Mouse (Mus musculus) heart, adult 11 months (tissue): ENCODE measurements around the gene Ctnna3.
"Not testable (repeated sequence)": the region's sequence is repeated elsewhere in the genome, so short reads cannot be mapped to it uniquely, and the experiment has no call there.

ENCODE experiments used
- DNase-seq: peaks from one replicate; pipeline ENCODE4 v3.0.0; 2022

Ctnna3 gene

DNA sequence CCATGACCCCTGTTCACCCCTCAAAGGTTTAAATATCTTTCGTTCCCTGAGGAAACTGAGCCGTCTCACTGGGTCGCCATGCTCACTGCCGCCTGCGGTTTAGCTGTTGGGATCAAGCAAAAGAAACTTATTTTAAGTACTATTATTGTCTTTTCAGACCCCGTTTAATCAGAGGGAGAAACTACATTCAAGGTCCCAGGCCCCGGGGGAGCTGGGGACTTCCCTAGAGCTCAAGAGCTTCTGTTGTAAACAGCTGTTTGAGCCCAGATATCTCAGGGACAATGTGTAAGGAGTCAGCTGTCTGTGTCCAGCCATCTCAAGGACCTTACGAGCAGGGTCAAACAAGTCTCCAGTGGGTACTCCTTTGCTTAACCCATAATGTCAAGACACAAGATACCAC is 2.8 kb upstream of the Ctnna3 start:
- DNase-seq, result peak; percentile 90

- DNase-seq, result peak; percentile 91
Observed at GRCm38 (mm10) chr10:63428243-63429022, 1.5 kb upstream of the Ctnna3 start.

DNA sequence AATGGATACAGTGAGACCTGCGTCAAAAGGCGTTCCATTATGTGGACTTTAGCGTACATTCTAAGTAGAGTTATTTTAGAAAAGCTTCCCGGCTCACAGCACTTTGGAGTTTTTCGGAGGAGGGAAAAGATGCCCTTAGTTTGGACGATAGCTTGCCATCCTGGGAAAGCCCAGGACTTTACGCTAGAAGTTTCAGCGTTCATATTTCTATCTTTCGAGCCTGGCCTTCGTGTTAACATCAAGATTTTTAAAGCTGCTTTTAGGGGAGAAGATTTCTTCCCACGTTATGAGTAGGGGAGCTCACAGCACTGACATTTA is 916 bp upstream of the Ctnna3 start:
- DNase-seq, result no peak

DNA sequence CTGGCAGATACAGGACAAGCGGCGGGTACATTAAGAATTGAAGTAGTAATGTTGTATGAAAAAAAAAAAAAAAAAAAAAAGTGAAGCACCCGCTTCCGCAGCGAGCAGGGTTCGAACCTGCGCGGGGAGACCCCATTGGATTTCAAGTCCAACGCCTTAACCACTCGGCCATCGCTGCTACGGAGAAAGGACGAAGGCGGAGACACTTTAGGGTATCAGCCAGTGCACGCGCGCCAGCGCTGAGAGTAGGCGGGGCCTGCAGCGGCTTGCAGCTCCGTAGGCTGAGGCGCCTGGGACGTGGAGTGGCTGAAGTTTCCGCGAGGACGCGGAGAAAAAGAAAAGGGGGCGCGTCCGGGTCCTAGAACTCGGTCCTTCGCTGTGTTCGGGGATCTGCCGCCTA is 518 bp upstream of the Ctnna3 start:
- DNase-seq, result peak; percentile 99

DNA sequence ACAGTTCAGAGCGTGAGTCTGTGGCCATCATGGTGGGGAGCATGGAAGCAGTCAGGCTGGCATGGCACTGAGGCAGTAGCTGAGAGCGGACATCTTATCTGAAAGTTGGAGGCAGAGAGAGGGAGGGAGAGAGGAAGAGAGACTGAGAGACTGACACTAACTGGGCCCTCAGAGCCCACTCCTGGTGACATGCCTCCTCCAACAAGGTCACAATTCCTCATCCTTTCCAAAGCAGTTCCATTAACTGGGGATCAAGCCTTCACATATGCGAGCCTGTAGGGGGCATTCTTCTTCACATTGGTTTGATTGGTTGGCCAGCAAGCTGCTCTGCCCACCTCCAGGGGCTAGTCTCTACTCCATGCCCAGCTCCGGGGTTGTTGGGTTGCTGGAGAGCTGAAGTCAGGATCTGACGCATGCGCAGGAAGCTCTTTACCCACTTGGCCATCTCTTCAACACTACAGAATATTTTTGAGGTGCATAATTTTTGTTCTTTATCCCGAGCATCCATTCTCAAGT is 1.4 kb downstream of the Ctnna3 start:
- DNase-seq, result peak; percentile 58

DNA sequence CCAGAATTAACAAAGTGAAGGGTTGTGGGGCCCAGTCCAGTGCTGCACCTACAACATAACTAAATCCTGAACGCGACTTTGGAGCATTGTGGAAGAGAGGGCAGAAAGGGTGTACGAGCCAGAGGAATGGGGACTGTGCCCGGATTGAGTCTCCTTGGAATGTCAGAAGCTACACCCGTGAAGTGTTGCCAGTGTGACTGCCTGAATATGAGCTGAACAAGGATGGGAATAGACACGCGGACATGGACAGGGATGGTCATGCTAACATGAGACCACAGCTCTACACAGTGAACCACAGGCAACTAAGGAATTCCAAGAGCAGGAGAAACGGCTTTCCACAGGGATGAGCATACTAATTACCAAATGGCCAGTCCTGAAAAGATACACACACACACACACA is 2.2 kb downstream of the Ctnna3 start:
- DNase-seq, result peak; percentile 58

- no peak for DNase-seq
Observed at GRCm38 (mm10) chr10:63432887-63433286, 3.0 kb downstream of the Ctnna3 start.

GRCm38 (mm10) chr10:63438736-63439262 is 8.9 kb downstream of the Ctnna3 start:
- DNase-seq, result peak; percentile 60

DNA sequence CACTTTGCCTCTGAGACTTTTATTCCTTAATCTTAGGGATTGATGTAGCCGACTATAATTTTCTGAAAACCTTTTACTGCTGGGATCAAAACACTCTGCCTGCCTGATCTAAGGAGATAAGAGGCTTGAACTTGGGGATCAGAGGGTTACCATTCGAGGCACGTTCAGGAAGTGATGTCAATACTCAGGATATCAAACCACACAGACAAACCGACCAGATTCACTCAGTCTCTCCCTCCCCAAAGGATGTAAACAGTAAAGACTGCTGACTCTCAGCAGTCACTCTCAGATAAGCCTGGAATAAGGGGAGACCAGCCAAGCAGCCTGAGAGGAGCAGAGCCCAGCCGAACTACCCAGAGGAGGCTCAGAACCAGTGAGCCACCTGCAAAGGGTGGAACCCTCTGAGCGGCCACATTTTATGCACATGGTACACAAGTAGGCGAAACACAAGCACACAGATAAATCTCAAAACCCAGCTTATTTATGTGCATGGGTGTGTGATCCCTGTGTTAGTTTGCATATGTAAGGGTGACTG is 9.9 kb downstream of the Ctnna3 start:
- DNase-seq, result peak; percentile 68

GRCm38 (mm10) chr10:63444602-63445387 is 14.9 kb downstream of the Ctnna3 start:
- DNase-seq, result not testable (repeated sequence)

DNA sequence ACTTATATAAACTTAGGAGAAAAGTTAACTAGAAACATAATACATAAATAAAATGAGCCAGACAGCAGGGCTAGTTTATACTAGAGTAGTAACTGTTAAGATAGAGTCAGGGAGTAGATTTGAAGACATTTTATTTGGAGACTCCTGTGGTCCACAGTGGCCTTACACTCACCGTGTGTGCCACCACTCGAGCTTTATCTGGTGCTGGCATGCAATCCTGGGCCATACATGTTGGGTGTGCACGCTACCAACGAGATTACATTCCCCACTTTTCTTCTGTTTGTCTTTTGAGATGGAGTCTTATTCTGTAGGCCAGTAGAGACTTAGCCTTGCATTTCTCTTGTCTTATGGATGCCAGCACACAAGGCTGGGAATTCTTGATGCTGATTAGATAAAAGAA is 24.0 kb downstream of the Ctnna3 start:
- DNase-seq, result no peak

GRCm38 (mm10) chr10:63455110-63455878 is 25.4 kb downstream of the Ctnna3 start:
- no peak for DNase-seq

- peak; percentile 91 for DNase-seq
Observed at GRCm38 (mm10) chr10:63457292-63458128, 27.6 kb downstream of the Ctnna3 start.

DNA sequence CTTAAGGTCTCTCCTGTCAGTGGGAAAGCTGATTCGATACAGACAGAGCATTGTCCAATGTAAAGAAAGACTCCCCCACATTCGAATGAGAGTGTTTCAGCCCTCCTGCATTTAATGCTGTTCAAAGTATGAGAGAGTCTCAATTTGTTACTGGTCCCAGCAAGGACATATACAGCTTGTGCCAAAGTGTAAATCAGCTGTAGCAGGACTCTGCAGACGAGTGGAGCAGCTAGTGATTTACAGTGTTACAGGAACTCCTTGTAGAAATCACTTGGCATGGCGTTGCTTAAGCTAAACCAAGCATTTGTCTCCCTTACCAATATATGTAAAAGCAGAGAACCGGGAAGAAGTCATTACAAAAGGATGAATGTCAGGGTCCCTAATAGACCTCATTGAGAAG is 31.0 kb downstream of the Ctnna3 start:
- DNase-seq, result peak; percentile 69

- DNase-seq, result peak; percentile 82
Observed at GRCm38 (mm10) chr10:63472473-63472872, 42.6 kb downstream of the Ctnna3 start.

DNA sequence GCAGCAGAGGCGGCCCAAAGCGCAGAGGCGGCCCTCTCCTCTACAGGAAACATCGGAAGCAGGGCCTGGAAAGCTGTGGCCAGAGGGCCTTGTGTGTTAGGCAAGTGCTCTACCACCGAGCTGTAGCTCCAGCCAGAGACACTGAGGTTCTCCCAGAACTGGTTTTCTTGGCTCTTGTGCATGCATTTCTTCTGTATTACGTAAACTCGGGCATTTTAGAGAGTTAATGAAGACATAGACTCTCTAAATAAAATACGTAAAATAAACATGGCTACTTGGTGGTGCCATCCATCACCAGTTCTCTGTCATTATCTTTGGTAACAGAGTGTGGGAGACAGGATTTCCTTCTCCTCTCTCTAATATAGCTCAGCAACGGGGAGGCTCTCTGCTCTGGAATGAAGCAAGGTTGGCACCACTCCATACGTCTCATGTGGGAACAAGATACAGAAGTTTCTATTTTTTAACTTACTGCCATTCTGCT is 46.3 kb downstream of the Ctnna3 start:
- DNase-seq, result peak; percentile 94

GRCm38 (mm10) chr10:63478946-63479345 is 49.0 kb downstream of the Ctnna3 start:
- no peak for DNase-seq

DNA sequence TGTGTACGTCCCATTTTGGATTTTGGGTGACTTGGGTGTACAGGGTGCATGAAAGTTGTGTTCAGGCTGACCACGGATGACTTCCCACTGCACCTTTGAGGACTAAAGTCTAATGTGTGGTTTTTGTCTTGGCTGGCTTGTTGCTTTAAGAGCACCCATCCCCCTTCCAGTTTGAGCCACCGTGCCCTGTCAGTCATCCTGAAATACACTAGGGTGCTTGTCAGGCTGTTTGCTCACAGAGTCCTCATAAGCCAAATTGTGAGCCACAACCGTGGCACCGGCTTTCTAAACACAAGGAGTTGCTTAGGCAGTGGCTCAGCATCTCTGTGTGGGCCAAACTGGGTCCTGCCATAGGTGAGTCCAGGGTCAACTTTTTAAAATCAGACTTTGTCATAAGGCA is 50.2 kb downstream of the Ctnna3 start:
- DNase-seq, result peak; percentile 93

- DNase-seq, result peak; percentile 37
Observed at GRCm38 (mm10) chr10:63488346-63488745, 58.4 kb downstream of the Ctnna3 start.

- no peak for DNase-seq
Observed at GRCm38 (mm10) chr10:63523956-63524355, 94.1 kb downstream of the Ctnna3 start.

DNA sequence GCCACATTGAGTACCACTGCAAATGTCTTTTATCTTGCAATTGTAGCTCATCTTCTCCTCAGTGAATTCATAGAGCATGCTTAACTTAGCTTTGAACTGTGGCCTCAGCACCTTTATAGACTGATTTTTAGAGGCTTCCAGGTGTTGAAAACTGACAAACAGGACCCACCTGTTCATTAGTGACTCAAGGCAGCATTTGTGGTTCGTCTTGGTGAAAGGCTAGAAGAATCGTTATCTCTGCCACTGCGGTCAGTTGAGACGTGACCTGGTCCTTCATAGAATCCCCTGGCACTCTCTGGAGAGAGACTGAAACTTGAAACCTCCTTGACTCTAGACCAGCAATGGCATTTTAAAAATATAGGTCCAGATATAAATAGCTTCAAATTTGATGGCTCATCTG is 96.1 kb downstream of the Ctnna3 start:
- no peak for DNase-seq

GRCm38 (mm10) chr10:63532381-63532780 is 102.5 kb downstream of the Ctnna3 start:
- no peak for DNase-seq
